Mouse (Mus musculus): ENCODE measurements around the gene Apon.

DNA sequence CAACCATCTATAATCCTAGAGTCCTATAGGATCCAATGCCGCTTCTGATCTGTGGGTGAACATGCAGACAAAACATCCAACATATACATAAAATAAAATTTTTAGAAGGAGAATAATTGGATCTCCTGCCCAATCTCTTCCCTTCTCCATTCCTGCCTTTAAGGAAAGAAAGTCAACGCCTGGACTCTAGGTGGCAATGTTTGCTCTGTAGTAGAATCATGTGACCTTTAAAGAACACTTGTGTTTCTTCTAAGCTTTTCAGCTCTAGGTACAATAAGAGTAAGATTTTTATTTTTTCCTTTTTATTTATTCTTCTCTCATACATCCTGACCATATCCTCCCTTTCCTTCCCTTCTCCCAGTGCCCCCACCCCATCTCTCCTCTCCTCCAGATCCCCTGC is 18.0 kb downstream of the Apon start:
- TF ChIP-seq CTCF (IDR thresholded peaks at IDR 0.05; ENCODE audit: insufficient read depth, low read length) (no peak), POLR2A (IDR thresholded peaks at IDR 0.05; ENCODE audit: borderline replicate concordance, extremely low read depth, low read depth, low read length) (no peak)
